Mouse (Mus musculus): ENCODE results near the gene Pcdh15.

DNA sequence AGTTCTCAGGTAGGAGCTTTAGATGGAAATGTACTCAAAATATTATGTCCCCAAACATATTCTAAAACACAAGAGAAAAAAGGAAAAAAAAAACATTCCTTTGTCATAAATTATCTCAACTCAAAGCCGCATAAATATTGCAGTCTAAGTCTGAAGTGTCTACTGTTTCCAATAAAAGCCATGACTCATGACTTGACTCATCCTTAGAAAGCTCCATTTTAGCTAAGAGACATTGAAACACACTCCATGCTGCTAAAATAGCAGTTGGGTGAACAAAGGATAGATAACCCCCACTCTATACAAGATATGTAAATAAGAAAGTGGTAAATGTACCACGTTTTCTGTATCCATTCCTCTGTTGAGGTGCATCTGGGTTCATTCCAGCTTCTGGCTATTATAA is 416.6 kb downstream of the Pcdh15 start:
- TF ChIP-seq POLR2A (IDR thresholded peaks at IDR 0.05; ENCODE audit: insufficient read depth, low read length) (no peak), CTCF (IDR thresholded peaks at IDR 0.05; ENCODE audit: low read depth, low read length) (no peak), EP300 (IDR thresholded peaks at IDR 0.05; ENCODE audit: insufficient read depth, low read depth, low read length) (no peak)

All from ES-Bruce4 (cell line).